17 mouse cellular contexts compared by ENCODE assay signal in the genomic region with DNA sequence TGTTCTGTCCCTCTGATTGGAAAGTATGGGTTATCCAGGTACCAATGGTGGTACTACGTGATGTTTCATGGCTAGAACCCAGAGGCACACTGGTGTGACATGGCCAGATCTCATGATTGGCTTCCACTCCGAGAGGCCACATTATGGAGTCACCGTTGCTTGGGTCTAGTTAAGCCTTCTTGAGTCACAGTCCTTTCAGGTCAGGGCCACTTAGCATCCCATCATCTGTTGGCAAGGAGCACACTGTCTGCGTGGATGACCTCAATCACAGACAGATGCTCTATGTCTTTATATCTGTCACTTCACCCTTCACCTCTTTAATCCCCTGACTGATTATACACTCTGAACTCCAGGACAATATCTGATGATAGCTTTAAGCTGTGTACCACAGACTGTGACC.
"Had no signal": no experiment of that assay in that cellular context is flagged by ENCODE, and none has a peak within 500 bp of the region (broad histone marks: within the 10 kb centered on the region; RNA-seq: fewer than 3 reads in every experiment).

No protein-coding gene starts in this region.

- H3K9ac ChIP-seq: lung, embryonic 15.5 days; midbrain, embryonic 13.5 days; midbrain, embryonic 15.5 days; neural tube, embryonic 12.5 days; stomach, embryonic 15.5 days had no signal

- H3K27ac ChIP-seq: lung, embryonic 15.5 days; macrophage; midbrain, embryonic 13.5 days; midbrain, embryonic 15.5 days; neural tube, embryonic 12.5 days; stomach, embryonic 15.5 days; stomach, postnatal 0 days had no signal

- H3K36me3 ChIP-seq: lung, embryonic 15.5 days; midbrain, embryonic 13.5 days; midbrain, embryonic 15.5 days; neural tube, embryonic 12.5 days; stomach, embryonic 15.5 days had no signal

- ATAC-seq: lung, postnatal 0 days; midbrain, embryonic 13.5 days; midbrain, embryonic 15.5 days had no signal

- DNase-seq: lung, adult 2 months; lung, postnatal 14 days; lung, postnatal 36 days; right cerebral cortex, postnatal 14 days; thymus, adult 2 months; thymus, postnatal 25 days; thymus, postnatal 4 days had no signal

- H3K4me2 ChIP-seq: lung, embryonic 15.5 days; midbrain, embryonic 11.5 days; midbrain, embryonic 13.5 days; midbrain, embryonic 15.5 days; neural tube, embryonic 12.5 days; stomach, embryonic 15.5 days had no signal

- H3K4me3 ChIP-seq: lung, embryonic 15.5 days; megakaryocyte, embryonic 14.5 days; midbrain, embryonic 13.5 days; midbrain, embryonic 15.5 days; neural tube, embryonic 12.5 days; stomach, embryonic 15.5 days had no signal

- H3K27me3 ChIP-seq: lung, embryonic 15.5 days; midbrain, embryonic 13.5 days; midbrain, embryonic 15.5 days; neural tube, embryonic 12.5 days; stomach, embryonic 15.5 days had no signal

- H3K9me3 ChIP-seq: lung, embryonic 15.5 days; megakaryocyte, embryonic 14.5 days; midbrain, embryonic 13.5 days; midbrain, embryonic 15.5 days; stomach, embryonic 15.5 days had no signal
